Mouse (Mus musculus) kidney, adult 2 months (tissue): ENCODE data around the gene Myh11.

Experiments
- CTCF ChIP-seq: fragments of 200-500 bp; conservative IDR thresholded peaks from 2 replicates; pipeline ENCODE4 v1.5.1; 2011; ENCODE audit warnings: low read depth, mild to moderate bottlenecking, control low read depth, low read length, moderate library complexity, mixed read lengths; ENCODE audit not compliant: insufficient read depth, insufficient read length
- POLR2A ChIP-seq: fragments of 200-500 bp; IDR thresholded peaks from one replicate; pipeline ENCODE4 v1.6.1; 2011; ENCODE audit warnings: low read depth, low read length, control low read depth

- TF ChIP-seq CTCF = no peak
- TF ChIP-seq POLR2A = no peak
Measured at GRCm38 (mm10) chr16:14194164-14194950, 96.8 kb downstream of the Myh11 start.
